Comparison of ENCODE assay signal across 9 mouse cellular contexts in genomic region chr9:64240681-64241080, GRCm38 (mm10). TPM values are rescaled to one million over a fixed set of nuclear protein-coding genes. Genes with fewer than 3 reads are reported as not detected.
A peak's percentile ranks its signal among the peaks of the same experiment; 100 is the strongest.
DNase-seq lines count a peak whose midpoint lies in the region; ATAC-seq and TF ChIP-seq lines count a peak whose summit lies in the region.
"Had no signal": no experiment of that assay in that cellular context is flagged by ENCODE, and none has a peak within 500 bp of the region (broad histone marks: within the 10 kb centered on the region; RNA-seq: fewer than 3 reads in every experiment).

No protein-coding gene starts in this region.

- H3K36me3 ChIP-seq in lung, embryonic 14.5 days (ENCODE audit: insufficient read depth) = peaks cover 6% of the 10 kb centered on the region; the same call in 1 of the 2 replicates
- peaks cover 12% of the 10 kb centered on the region; the same call in 1 of the 2 replicates for H3K36me3 ChIP-seq in embryonic facial prominence, embryonic 14.5 days (ENCODE audit: control insufficient read depth, insufficient read depth, low read length)
- no peaks in the 10 kb centered on the region for H3K36me3 ChIP-seq in kidney, postnatal 0 days (ENCODE audit: insufficient read depth, low read length)
- H3K36me3 ChIP-seq in neural tube, embryonic 11.5 days (ENCODE audit: control insufficient read depth, insufficient read depth, low read length) = no peaks in the 10 kb centered on the region

- TF ChIP-seq POLR2A in lung, adult 2 months (IDR thresholded peaks at IDR 0.05; ENCODE audit: borderline replicate concordance, extremely low read depth, low read depth, low read length) = no peak

- DNase-seq in lung, embryonic 14.5 days = peak; percentile 70
- DNase-seq in lung, adult 2 months = no peak
- peak; percentile 45 for DNase-seq in embryonic facial prominence, embryonic 14.5 days (ENCODE audit: low spot score)
- DNase-seq in kidney, postnatal 0 days (ENCODE audit: low spot score) = peak; percentile 67
- peak; percentile 35 for DNase-seq in neural tube, embryonic 11.5 days (ENCODE audit: low spot score)
- no peak for DNase-seq in spleen, postnatal 36 days (ENCODE audit: low spot score in 2 of 2)
- DNase-seq in cerebellum, adult 18-20 months = no peak

- no peaks in the 10 kb centered on the region for H3K27me3 ChIP-seq in lung, embryonic 14.5 days (ENCODE audit: insufficient read depth, low read length)
- no peaks in the 10 kb centered on the region for H3K27me3 ChIP-seq in embryonic facial prominence, embryonic 14.5 days (replicated peaks; ENCODE audit: control insufficient read depth, insufficient read depth, low read length)
- H3K27me3 ChIP-seq in kidney, postnatal 0 days (ENCODE audit: insufficient read depth, low read length) = no peaks in the 10 kb centered on the region
- no peaks in the 10 kb centered on the region for H3K27me3 ChIP-seq in neural tube, embryonic 11.5 days (ENCODE audit: control insufficient read depth, insufficient read depth, low read length)

- WGBS in lung, embryonic 14.5 days = 21% methylated on average over 8 of the region's 8 CpGs
- 42% methylated on average over 8 of the region's 8 CpGs for WGBS in lung, adult 2 months
- 21% methylated on average over 8 of the region's 8 CpGs for WGBS in embryonic facial prominence, embryonic 14.5 days
- WGBS in kidney, postnatal 0 days = 23% methylated on average over 8 of the region's 8 CpGs
- WGBS in neural tube, embryonic 11.5 days = 47% methylated on average over 8 of the region's 8 CpGs

- TF ChIP-seq CTCF in lung, embryonic 14.5 days (IDR thresholded peaks at IDR 0.05; ENCODE audit: low read depth) = no peak
- no peak for TF ChIP-seq CTCF in lung, adult 2 months (IDR thresholded peaks at IDR 0.05; ENCODE audit: insufficient read depth, low read length)
- TF ChIP-seq CTCF in kidney, postnatal 0 days (IDR thresholded peaks at IDR 0.05; ENCODE audit: low read depth) = no peak

- no peak; the same call in 1 of the 2 replicates for ATAC-seq in lung, embryonic 14.5 days (ENCODE audit: insufficient read depth)
- ATAC-seq in embryonic facial prominence, embryonic 14.5 days (ENCODE audit: low read depth) = peak; percentile 26; the same call in 1 of the 2 replicates
- ATAC-seq in kidney, postnatal 0 days (replicated peaks; ENCODE audit: low FRiP score, low read depth) = no peak
- ATAC-seq in neural tube, embryonic 11.5 days (ENCODE audit: insufficient read depth, low FRiP score, low TSS enrichment) = no peak
- ATAC-seq in megakaryocyte, adult 5-6 weeks (ENCODE audit: poor library complexity, severe bottlenecking) = no peak

- H3K4me2 ChIP-seq in lung, embryonic 14.5 days = peak overlapping the region; percentile 25; the same call in 1 of the 2 replicates
- H3K4me2 ChIP-seq in embryonic facial prominence, embryonic 14.5 days (ENCODE audit: low read depth, low read length) = no peak overlapping the region; the same call in 1 of the 2 replicates
- H3K4me2 ChIP-seq in kidney, postnatal 0 days (ENCODE audit: low read length) = no peak overlapping the region
- H3K4me2 ChIP-seq in neural tube, embryonic 11.5 days (ENCODE audit: low read depth) = 0 out of 2 replicates have a peak overlapping the region, but pooled peaks have one; percentile 6

- no peak overlapping the region for H3K9ac ChIP-seq in lung, embryonic 14.5 days
- H3K9ac ChIP-seq in embryonic facial prominence, embryonic 14.5 days (ENCODE audit: low read depth, low read length) = no peak overlapping the region
- no peak overlapping the region for H3K9ac ChIP-seq in kidney, postnatal 0 days (ENCODE audit: low read depth, low read length)
- H3K9ac ChIP-seq in neural tube, embryonic 11.5 days (ENCODE audit: low read length) = no peak overlapping the region; the same call in 1 of the 2 replicates
- H3K9ac ChIP-seq: liver, embryonic 14.5 days had no signal

- peaks cover 6% of the 10 kb centered on the region; the same call in 1 of the 2 replicates for H3K4me1 ChIP-seq in lung, embryonic 14.5 days (ENCODE audit: insufficient read depth)
- peaks cover 7% of the 10 kb centered on the region; the same call in 1 of the 2 replicates for H3K4me1 ChIP-seq in lung, adult 2 months (ENCODE audit: control insufficient read depth, insufficient read depth, low read length)
- no peaks in the 10 kb centered on the region; the same call in 1 of the 2 replicates for H3K4me1 ChIP-seq in embryonic facial prominence, embryonic 14.5 days (ENCODE audit: control insufficient read depth, insufficient read depth, low read length)
- H3K4me1 ChIP-seq in kidney, postnatal 0 days (replicated peaks; ENCODE audit: insufficient read depth, low read length) = peaks cover 4% of the 10 kb centered on the region
- H3K4me1 ChIP-seq in neural tube, embryonic 11.5 days (ENCODE audit: control insufficient read depth, insufficient read depth, low read length) = no peaks in the 10 kb centered on the region; the same call in 1 of the 2 replicates

- H3K9me3 ChIP-seq in lung, embryonic 14.5 days (ENCODE audit: low read depth, low read length) = no peaks in the 10 kb centered on the region
- no peaks in the 10 kb centered on the region for H3K9me3 ChIP-seq in embryonic facial prominence, embryonic 14.5 days (ENCODE audit: control insufficient read depth, low read length)
- H3K9me3 ChIP-seq in kidney, postnatal 0 days (replicated peaks; ENCODE audit: low read length) = no peaks in the 10 kb centered on the region
- H3K9me3 ChIP-seq in neural tube, embryonic 11.5 days (ENCODE audit: control insufficient read depth, low read length) = no peaks in the 10 kb centered on the region

- H3K4me3 ChIP-seq in lung, embryonic 14.5 days (ENCODE audit: low read depth, low read length) = no peak overlapping the region
- no peak overlapping the region for H3K4me3 ChIP-seq in lung, adult 2 months (replicated peaks; ENCODE audit: extremely low read depth, low read depth, low read length)
- no peak overlapping the region for H3K4me3 ChIP-seq in embryonic facial prominence, embryonic 14.5 days (ENCODE audit: low read depth, low read length)
- no peak overlapping the region for H3K4me3 ChIP-seq in kidney, postnatal 0 days (replicated peaks; ENCODE audit: low read depth, low read length)
- H3K4me3 ChIP-seq in neural tube, embryonic 11.5 days (ENCODE audit: low read depth, low read length) = no peak overlapping the region

- H3K27ac ChIP-seq in lung, embryonic 14.5 days (ENCODE audit: low read depth) = no peak overlapping the region
- 0 out of 2 replicates have a peak overlapping the region, but pooled peaks have one; percentile 11 for H3K27ac ChIP-seq in embryonic facial prominence, embryonic 14.5 days (replicated peaks; ENCODE audit: low read depth, low read length)
- H3K27ac ChIP-seq in kidney, postnatal 0 days = no peak overlapping the region
- H3K27ac ChIP-seq in neural tube, embryonic 11.5 days (ENCODE audit: low read depth, low read length) = no peak overlapping the region
- H3K27ac ChIP-seq: liver, embryonic 14.5 days had no signal

RNA-seq across cellular contexts. Expression of gene Uchl4, which starts 5.7 kb away (rescaled TPM):
- 2.7 and 3.6 TPM in 2 replicates for polyA plus RNA-seq in lung, embryonic 14.5 days (2014; fragmentation: Nextera tagmentation; extraction: Ambion mirVana)
- not detected in 2 replicates for polyA plus RNA-seq in lung, adult 2 months (2012; rRNA removed)
- 2.2 and 2.3 TPM in 2 replicates for polyA plus RNA-seq in embryonic facial prominence, embryonic 14.5 days (2014; fragmentation: Nextera tagmentation; extraction: Ambion mirVana)
- 1.3 and 2.0 TPM in 2 replicates for polyA plus RNA-seq in kidney, postnatal 0 days (2015; fragmentation: Nextera tagmentation; extraction: Ambion mirVana)
- 1.7 and 2.4 TPM in 2 replicates for polyA plus RNA-seq in neural tube, embryonic 11.5 days (2014; fragmentation: Nextera tagmentation; extraction: Ambion mirVana)
- 0.34 TPM in 1 of 2 replicates, not detected in the other for total RNA-seq in megakaryocyte, adult 5-6 weeks (2015)
- 0.16 and 0.48 TPM in 2 replicates for total RNA-seq in megakaryocyte, adult 5-6 weeks (2017)

RNA-seq across cellular contexts. Expression of gene Map2k1, which starts 12.8 kb away (rescaled TPM):
- 69.2 and 71.2 TPM in 2 replicates for polyA plus RNA-seq in lung, embryonic 14.5 days (2014; fragmentation: Nextera tagmentation; extraction: Ambion mirVana)
- 35.0 and 50.8 TPM in 2 replicates for polyA plus RNA-seq in lung, adult 2 months (2012; rRNA removed)
- polyA plus RNA-seq in embryonic facial prominence, embryonic 14.5 days (2014; fragmentation: Nextera tagmentation; extraction: Ambion mirVana) = 105 and 109 TPM in 2 replicates
- 81.6 and 82.7 TPM in 2 replicates for polyA plus RNA-seq in kidney, postnatal 0 days (2015; fragmentation: Nextera tagmentation; extraction: Ambion mirVana)
- 81.0 and 84.5 TPM in 2 replicates for polyA plus RNA-seq in neural tube, embryonic 11.5 days (2014; fragmentation: Nextera tagmentation; extraction: Ambion mirVana)
- 79.7 and 92.9 TPM in 2 replicates for total RNA-seq in megakaryocyte, adult 5-6 weeks (2015)
- total RNA-seq in megakaryocyte, adult 5-6 weeks (2017) = 114 and 117 TPM in 2 replicates

RNA-seq across cellular contexts. Expression of gene Tipin, which starts 40.7 kb away (rescaled TPM):
- 281 and 288 TPM in 2 replicates for polyA plus RNA-seq in lung, embryonic 14.5 days (2014; fragmentation: Nextera tagmentation; extraction: Ambion mirVana)
- polyA plus RNA-seq in lung, adult 2 months (2012; rRNA removed) = 2.5 and 4.9 TPM in 2 replicates
- 168 and 218 TPM in 2 replicates for polyA plus RNA-seq in embryonic facial prominence, embryonic 14.5 days (2014; fragmentation: Nextera tagmentation; extraction: Ambion mirVana)
- 168 and 193 TPM in 2 replicates for polyA plus RNA-seq in kidney, postnatal 0 days (2015; fragmentation: Nextera tagmentation; extraction: Ambion mirVana)
- polyA plus RNA-seq in neural tube, embryonic 11.5 days (2014; fragmentation: Nextera tagmentation; extraction: Ambion mirVana) = 218 and 240 TPM in 2 replicates
- total RNA-seq in megakaryocyte, adult 5-6 weeks (2015) = 132 and 155 TPM in 2 replicates
- total RNA-seq in megakaryocyte, adult 5-6 weeks (2017) = 163 and 193 TPM in 2 replicates

Comparison
In these comparisons a context has a peak if more than half of its experiments do, and no peak if none do; other contexts are left out.
1. DNase-seq: peak in lung, embryonic 14.5 days (single experiment), embryonic facial prominence, embryonic 14.5 days (single experiment), kidney, postnatal 0 days (single experiment) and neural tube, embryonic 11.5 days (single experiment); none in lung, adult 2 months (single experiment), spleen, postnatal 36 days (0 of 2) and cerebellum, adult 18-20 months (0 of 2).
2. RNA of gene Tipin, which starts 40.7 kb away (polyA plus RNA-seq): 281 to 288 TPM in lung, embryonic 14.5 days, 218 to 240 TPM in neural tube, embryonic 11.5 days, 168 to 193 TPM in kidney, postnatal 0 days and 168 to 218 TPM in embryonic facial prominence, embryonic 14.5 days; 2.5 to 4.9 TPM in lung, adult 2 months; every median in the first group is over 10 times any median in the second.
3. H3K4me2 ChIP-seq: peak in lung, embryonic 14.5 days (single experiment) and neural tube, embryonic 11.5 days (single experiment); none in embryonic facial prominence, embryonic 14.5 days (single experiment) and kidney, postnatal 0 days (single experiment).